Mouse (Mus musculus) MEL (cell line): ENCODE results near the gene Clip4. TPM values are rescaled to one million over a fixed set of nuclear protein-coding genes. Genes with fewer than 3 reads are reported as not detected.

Source experiments
- DNase-seq: peaks from one replicate; pipeline ENCODE4 v3.0.0; 2011; ENCODE audit warnings: low read depth, low spot score
- H3K27ac ChIP-seq: 2 replicates; pipeline ENCODE4 v1.5.1; 2012; ENCODE audit warnings: low read depth, mild to moderate bottlenecking, control low read depth, low read length, moderate library complexity; ENCODE audit not compliant: control insufficient read depth
- H3K27me3 ChIP-seq, 2 experiments: fragments of 150-350 bp in 1 of 2; sonication (generic) in 1 of 2; 2 replicates each; pipeline ENCODE4 v1.6.1; 2012; ENCODE audit warnings: low read length in 2 of 2, mild to moderate bottlenecking in 2 of 2, improper control_type of control experiment in 1 of 2, moderate library complexity in 1 of 2; ENCODE audit not compliant: insufficient read depth in 2 of 2, control insufficient read depth in 1 of 2
- H3K36me3 ChIP-seq, 2 experiments: 2 replicates each; pipeline ENCODE4 v1.6.1; 2012 to 2014; ENCODE audit warnings: low read length in 2 of 2, improper control_type of control experiment in 1 of 2, inconsistent platforms in 1 of 2, mild to moderate bottlenecking in 1 of 2; ENCODE audit not compliant: insufficient read depth in 2 of 2, control insufficient read depth in 1 of 2
- H3K4me1 ChIP-seq, 2 experiments: fragments of 150-350 bp in 1 of 2; sonication (generic) in 1 of 2; 2 replicates each; pipeline ENCODE4 v1.6.1; 2012; ENCODE audit warnings: low read length in 2 of 2, improper control_type of control experiment in 1 of 2, mild to moderate bottlenecking in 1 of 2; ENCODE audit not compliant: insufficient read depth in 2 of 2, control insufficient read depth in 1 of 2
- H3K4me3 ChIP-seq, 2 experiments: fragments of 150-350 bp in 1 of 2; sonication (generic) in 1 of 2; 2 replicates each; pipeline ENCODE4 v1.5.1; 2012; ENCODE audit warnings: low read depth in 2 of 2, low read length in 2 of 2, mild to moderate bottlenecking in 2 of 2, moderate library complexity in 2 of 2, control low read depth in 1 of 2, improper control_type of control experiment in 1 of 2; ENCODE audit not compliant: control insufficient read depth in 1 of 2, insufficient read depth in 1 of 2
- H3K79me2 ChIP-seq: 2 replicates; pipeline ENCODE4 v1.6.1; 2012; ENCODE audit warnings: mild to moderate bottlenecking, low read length, moderate library complexity; ENCODE audit not compliant: control insufficient read depth, poor library complexity, insufficient read depth
- H3K9ac ChIP-seq: 2 replicates; pipeline ENCODE4 v1.6.1; 2012; ENCODE audit warnings: low read depth, mild to moderate bottlenecking, control low read depth, low read length, moderate library complexity; ENCODE audit not compliant: control insufficient read depth, poor library complexity, severe bottlenecking
- H3K9me3 ChIP-seq: fragments of 150-350 bp; sonication (generic); replicated peaks from 2 replicates; pipeline ENCODE4 v1.6.1; 2012; ENCODE audit warnings: mild to moderate bottlenecking, low read length, improper control_type of control experiment, moderate library complexity; ENCODE audit not compliant: insufficient read depth
- BHLHE40 ChIP-seq: IDR thresholded peaks from 2 replicates; pipeline ENCODE4 v1.6.1; 2012; ENCODE audit warnings: low read depth, mild to moderate bottlenecking, inconsistent platforms, low read length, improper control_type of control experiment, borderline replicate concordance
- E2F4 ChIP-seq: IDR thresholded peaks from 2 replicates; pipeline ENCODE4 v1.6.1; 2011; ENCODE audit warnings: low read depth, low read length, improper control_type of control experiment, borderline replicate concordance
- GABPA ChIP-seq: IDR thresholded peaks from 2 replicates; pipeline ENCODE4 v1.6.1; 2012; ENCODE audit warnings: low read depth, mild to moderate bottlenecking, inconsistent platforms, low read length, improper control_type of control experiment, moderate library complexity
- HCFC1 ChIP-seq: IDR thresholded peaks from 2 replicates; pipeline ENCODE4 v1.6.1; 2012; ENCODE audit warnings: low read depth, mild to moderate bottlenecking, inconsistent platforms, low read length, improper control_type of control experiment, moderate library complexity
- MAFK ChIP-seq: IDR thresholded peaks from 2 replicates; pipeline ENCODE4 v1.6.1; 2011; ENCODE audit warnings: low read depth, mild to moderate bottlenecking, low read length, improper control_type of control experiment, borderline replicate concordance
- MAZ ChIP-seq: IDR thresholded peaks from 2 replicates; pipeline ENCODE4 v1.6.1; 2012; ENCODE audit warnings: low read depth, mild to moderate bottlenecking, inconsistent platforms, low read length, improper control_type of control experiment
- MYB ChIP-seq: IDR thresholded peaks from 2 replicates; pipeline ENCODE4 v1.6.1; 2011; ENCODE audit warnings: mild to moderate bottlenecking, low read depth, low read length, improper control_type of control experiment
- NRF1 ChIP-seq: IDR thresholded peaks from 2 replicates; pipeline ENCODE4 v1.6.1; 2014; ENCODE audit warnings: low read depth, mild to moderate bottlenecking, inconsistent platforms, low read length, improper control_type of control experiment, moderate library complexity; ENCODE audit not compliant: poor library complexity, insufficient read depth, severe bottlenecking
- POLR2A ChIP-seq, 2 experiments: IDR thresholded peaks; 2 replicates each; pipeline ENCODE4 v1.6.1; 2011 to 2012; ENCODE audit warnings: low read length in 2 of 2, mild to moderate bottlenecking in 2 of 2, control low read depth in 1 of 2, improper control_type of control experiment in 1 of 2, low read depth in 1 of 2, moderate library complexity in 1 of 2; ENCODE audit not compliant: control insufficient read depth in 1 of 2, insufficient read depth in 1 of 2, poor library complexity in 1 of 2
- POLR2AphosphoS2 ChIP-seq: IDR thresholded peaks from 2 replicates; pipeline ENCODE4 v1.6.1; 2011; ENCODE audit warnings: low read length, improper control_type of control experiment
- POLR2AphosphoS5 ChIP-seq: IDR thresholded peaks from 2 replicates; pipeline ENCODE4 v1.6.1; 2012; ENCODE audit warnings: low read depth, borderline replicate concordance, mild to moderate bottlenecking, inconsistent platforms, low read length, moderate library complexity, mixed read lengths
- RCOR1 ChIP-seq: IDR thresholded peaks from 2 replicates; pipeline ENCODE4 v1.6.1; 2012; ENCODE audit warnings: low read depth, mild to moderate bottlenecking, inconsistent platforms, low read length, improper control_type of control experiment
- SMC3 ChIP-seq: IDR thresholded peaks from 2 replicates; pipeline ENCODE4 v1.6.1; 2011; ENCODE audit warnings: low read depth, low read length, improper control_type of control experiment
- TAL1 ChIP-seq: IDR thresholded peaks from 2 replicates; pipeline ENCODE4 v1.6.1; 2012; ENCODE audit warnings: mild to moderate bottlenecking, inconsistent platforms, low read length, moderate library complexity, mixed read lengths
- UBTF ChIP-seq: IDR thresholded peaks from 2 replicates; pipeline ENCODE4 v1.6.1; 2012; ENCODE audit warnings: low read depth, mild to moderate bottlenecking, inconsistent platforms, low read length, improper control_type of control experiment, moderate library complexity, borderline replicate concordance; ENCODE audit not compliant: insufficient read depth
- ZMIZ1 ChIP-seq: IDR thresholded peaks from 2 replicates; pipeline ENCODE4 v1.6.1; 2012; ENCODE audit warnings: low read depth, mild to moderate bottlenecking, inconsistent platforms, low read length, improper control_type of control experiment, moderate library complexity
- ZNF384 ChIP-seq: IDR thresholded peaks from 2 replicates; pipeline ENCODE4 v1.6.1; 2012; ENCODE audit warnings: low read depth, mild to moderate bottlenecking, inconsistent platforms, low read length, improper control_type of control experiment
- polyA plus RNA-seq, 2 experiments: library from polyadenylated mRNA; stranded (reverse) in 1 of 2; unstranded in 1 of 2; fragments of >175 nt in 1 of 2; fragments of >200 nt in 1 of 2; gene quantifications; 2 replicates each; pipeline versions ENCODE4 v1.2.1 to v1.2.4; 2012; ENCODE audit warnings: low replicate concordance in 2 of 2, low read depth in 1 of 2; ENCODE audit not compliant: insufficient read length in 2 of 2, insufficient read depth in 1 of 2, missing spikeins in 1 of 2
- total RNA-seq: library from RNA; depleted of rRNA; stranded (reverse); fragments of 300-350 nt; gene quantifications from 2 replicates; pipeline ENCODE4 v1.2.3, GENCODE M21; 2012

Clip4 gene
- total and polyA plus RNA-seq, 3 experiments, result not detected

- Histone ChIP-seq H3K9ac (no peak overlapping the region), H3K79me2 (no peaks in the 10 kb centered on the region), H3K9me3 (no peaks in the 10 kb centered on the region), H3K4me3 (no peak overlapping the region), H3K4me1 (no peaks in the 10 kb centered on the region), H3K27ac (no peak overlapping the region), H3K36me3 (no peaks in the 10 kb centered on the region), H3K27me3 (no peaks in the 10 kb centered on the region; a peak in 1 of 4 replicates)
- no peak for DNase-seq
- TF ChIP-seq POLR2AphosphoS5 (no peak), RCOR1 (no peak), UBTF (no peak), TAL1 (no peak), MAZ (no peak), ZNF384 (no peak), GABPA (no peak), HCFC1 (no peak), POLR2A (IDR thresholded peaks at IDR 0.05; ENCODE audit: control insufficient read depth in 1 of 2, insufficient read depth in 1 of 2, low read depth in 1 of 2, low read length in 2 of 2, poor library complexity in 1 of 2) (no peak), MYB (no peak), POLR2AphosphoS2 (no peak), NRF1 (no peak), ZMIZ1 (no peak), BHLHE40 (no peak), E2F4 (no peak)
Observed at GRCm38 (mm10) chr17:71803876-71804275, 35.6 kb downstream of the Clip4 start.

- H3K9me3 ChIP-seq, result no peaks in the 10 kb centered on the region
- H3K4me1 ChIP-seq, result no peaks in the 10 kb centered on the region
- no peak overlapping the region for H3K9ac ChIP-seq
- no peak overlapping the region for H3K4me3 ChIP-seq
- H3K79me2 ChIP-seq, result no peaks in the 10 kb centered on the region
- H3K36me3 ChIP-seq, result no peaks in the 10 kb centered on the region
- no peaks in the 10 kb centered on the region for H3K27me3 ChIP-seq
- no peak overlapping the region for H3K27ac ChIP-seq
- DNase-seq, result no peak
- TF ChIP-seq MYB, result no peak
- no peak for TF ChIP-seq MAFK
- TF ChIP-seq BHLHE40, result no peak
- no peak for TF ChIP-seq POLR2AphosphoS5
- no peak for TF ChIP-seq HCFC1
- no peak for TF ChIP-seq POLR2A (IDR thresholded peaks at IDR 0.05; ENCODE audit: control insufficient read depth in 1 of 2, insufficient read depth in 1 of 2, low read depth in 1 of 2, low read length in 2 of 2, poor library complexity in 1 of 2)
- TF ChIP-seq SMC3, result no peak
Observed at GRCm38 (mm10) chr17:71811070-71811469, 42.8 kb downstream of the Clip4 start.
